Mouse (Mus musculus): Measurements from ENCODE around the gene Ncbp2. TPM values are rescaled to one million over a fixed set of nuclear protein-coding genes. Genes with fewer than 3 reads are reported as not detected.

Gene Ncbp2
- polyA plus RNA-seq, 1 experiment from 2014 or later = 39.6 TPM

- no peaks in the 10 kb centered on the region for H3K27me3 ChIP-seq
- no peak for ATAC-seq (ENCODE audit: low read depth)
- no peak overlapping the region for H3K9ac ChIP-seq
- 0 out of 2 replicates have a peak, but pooled peaks cover 3% of the 10 kb centered on the region for H3K36me3 ChIP-seq
- 65% methylated on average over 4 of the region's 4 CpGs for WGBS (ENCODE audit: insufficient replicate concordance)
- no peaks in the 10 kb centered on the region for H3K9me3 ChIP-seq (replicated peaks)
- no peak overlapping the region for H3K4me3 ChIP-seq (replicated peaks)
- no peak overlapping the region for H3K27ac ChIP-seq
- H3K4me1 ChIP-seq (replicated peaks) = no peaks in the 10 kb centered on the region
- no peak for DNase-seq
- no peak overlapping the region for H3K4me2 ChIP-seq
Measured at GRCm38 (mm10) chr16:32010330-32010729, 62.0 kb downstream of the Ncbp2 start.

Small RNA genes lying within 50 kb of the gene (microRNA-seq; reads per million reads assigned to microRNA genes)
- gene Gm26269 = not detected

Other genes with a start within 250 kb of the Ncbp2 start
- gene Meltf, start 69.7 kb upstream of the Ncbp2 start, polyA plus RNA-seq (2015; fragmentation: Nextera tagmentation; extraction: Ambion mirVana) = 0.07 and 0.10 TPM in 2 replicates
- gene Pigz, start 14.7 kb upstream of the Ncbp2 start, polyA plus RNA-seq (2015; fragmentation: Nextera tagmentation; extraction: Ambion mirVana) = 0.38 TPM in 1 of 2 replicates, not detected in the other
- 42.6 and 49.1 TPM in 2 replicates for gene 0610012G03Rik, start within 50 bp of the Ncbp2 start, polyA plus RNA-seq (2015; fragmentation: Nextera tagmentation; extraction: Ambion mirVana)
- 6.4 and 7.9 TPM in 2 replicates for gene Senp5, start 54.8 kb downstream of the Ncbp2 start, polyA plus RNA-seq (2015; fragmentation: Nextera tagmentation; extraction: Ambion mirVana)
- 10.7 and 14.6 TPM in 2 replicates for gene Pak2, start 130.8 kb downstream of the Ncbp2 start, polyA plus RNA-seq (2015; fragmentation: Nextera tagmentation; extraction: Ambion mirVana)
- gene Pigx, start 151.2 kb downstream of the Ncbp2 start, polyA plus RNA-seq (2015; fragmentation: Nextera tagmentation; extraction: Ambion mirVana) = 29.2 and 29.5 TPM in 2 replicates
- 6.2 and 8.0 TPM in 2 replicates for gene Cep19, start 151.3 kb downstream of the Ncbp2 start, polyA plus RNA-seq (2015; fragmentation: Nextera tagmentation; extraction: Ambion mirVana)
- 22.6 and 23.9 TPM in 2 replicates for gene Nrros, start 217.1 kb downstream of the Ncbp2 start, polyA plus RNA-seq (2015; fragmentation: Nextera tagmentation; extraction: Ambion mirVana)
- 1.3 and 1.5 TPM in 2 replicates for gene Bex6, start 231.3 kb downstream of the Ncbp2 start, polyA plus RNA-seq (2015; fragmentation: Nextera tagmentation; extraction: Ambion mirVana)

Measured in liver, embryonic 13.5 days (tissue).